Mouse (Mus musculus) cortical plate, adult 2 months (tissue): ENCODE measurements at regions not wholly inside any gene's neighbourhood (a gene's known extent, or its start where the extent isn't known, plus 50 kb on each side); places are given as distances from the start of the nearest gene placed in this dataset.

Experiments used
- CTCF ChIP-seq: fragments of 200-500 bp; IDR thresholded peaks from 2 replicates; pipeline ENCODE4 v1.5.1; 2011; ENCODE audit warnings: mild to moderate bottlenecking, control low read depth, low read length; ENCODE audit not compliant: insufficient read depth; ENCODE audit errors: extremely low read depth
- POLR2A ChIP-seq: fragments of 200-500 bp; IDR thresholded peaks from 2 replicates; pipeline ENCODE4 v1.6.1; 2011; ENCODE audit warnings: mild to moderate bottlenecking, low read length, control low read depth; ENCODE audit not compliant: insufficient read depth; ENCODE audit errors: extremely low read depth

GRCm38 (mm10) chr9:46795446-46795845 is 203.1 kb upstream of the Gm4791 start:
- TF ChIP-seq POLR2A (no peak), CTCF (no peak)
